Mouse (Mus musculus) mature B cell (primary cell): ENCODE data around the gene Col23a1.

Source experiments
- in situ Hi-C: fragments of 300-500 bp; cut with MboI; formaldehyde crosslinking; loops from 2 replicates; pipeline ENCODE4 v1.14.3; 2019

The Col23a1 gene

GRCm38 (mm10) chr11:51482251-51482650 lies 192.5 kb downstream of the Col23a1 start:
- in situ Hi-C loops: no loop called here

GRCm38 (mm10) chr11:51485051-51485521 lies 195.4 kb downstream of the Col23a1 start:
- in situ Hi-C loops: no loop called here

- in situ Hi-C loops: no loop called here
Observed at GRCm38 (mm10) chr11:51485775-51486464, 196.2 kb downstream of the Col23a1 start.

GRCm38 (mm10) chr11:51488813-51489212 lies 199.1 kb downstream of the Col23a1 start:
- in situ Hi-C loops: no loop called here

GRCm38 (mm10) chr11:51493421-51493820 lies 203.7 kb downstream of the Col23a1 start:
- in situ Hi-C loops: no loop called here

- in situ Hi-C loops: no loop called here
Observed at GRCm38 (mm10) chr11:51494178-51494577, 204.5 kb downstream of the Col23a1 start.

- in situ Hi-C loops: loop anchor here (25.0 kb wide), 1 partner anchor 987 kb away; no protein-coding TSS in a partner anchor
Observed at GRCm38 (mm10) chr11:51499776-51500175, 210.1 kb downstream of the Col23a1 start.

GRCm38 (mm10) chr11:51502431-51502851 lies 212.7 kb downstream of the Col23a1 start:
- in situ Hi-C loops: loop anchor here (25.0 kb wide), 1 partner anchor 990 kb away; no protein-coding TSS in a partner anchor

- in situ Hi-C loops: loop anchor here (25.0 kb wide), 1 partner anchor 993 kb away; no protein-coding TSS in a partner anchor
Observed at GRCm38 (mm10) chr11:51504946-51505345, 215.2 kb downstream of the Col23a1 start.

GRCm38 (mm10) chr11:51508053-51508452 lies 218.3 kb downstream of the Col23a1 start:
- in situ Hi-C loops: loop anchor here (25.0 kb wide), 1 partner anchor 996 kb away; no protein-coding TSS in a partner anchor

GRCm38 (mm10) chr11:51509211-51509610 lies 219.5 kb downstream of the Col23a1 start:
- in situ Hi-C loops: loop anchor here (25.0 kb wide), 1 partner anchor 997 kb away; no protein-coding TSS in a partner anchor

- in situ Hi-C loops: loop anchor here (25.0 kb wide), 1 partner anchor 1001 kb away; no protein-coding TSS in a partner anchor
Observed at GRCm38 (mm10) chr11:51513019-51513418, 223.3 kb downstream of the Col23a1 start.

GRCm38 (mm10) chr11:51515346-51515745 lies 225.6 kb downstream of the Col23a1 start:
- in situ Hi-C loops: loop anchor here (25.0 kb wide), 1 partner anchor 1003 kb away; no protein-coding TSS in a partner anchor

- in situ Hi-C loops: loop anchor here (25.0 kb wide), 1 partner anchor 1006 kb away; no protein-coding TSS in a partner anchor
Observed at GRCm38 (mm10) chr11:51518100-51518499, 228.4 kb downstream of the Col23a1 start.

GRCm38 (mm10) chr11:51518585-51518984 lies 228.9 kb downstream of the Col23a1 start:
- in situ Hi-C loops: loop anchor here (25.0 kb wide), 1 partner anchor 1006 kb away; no protein-coding TSS in a partner anchor

- in situ Hi-C loops: loop anchor here (25.0 kb wide), 1 partner anchor 1009 kb away; no protein-coding TSS in a partner anchor
Observed at GRCm38 (mm10) chr11:51521440-51521839, 231.7 kb downstream of the Col23a1 start.

- in situ Hi-C loops: loop anchor here (25.0 kb wide), 1 partner anchor 1011 kb away; no protein-coding TSS in a partner anchor
Observed at GRCm38 (mm10) chr11:51523215-51523614, 233.5 kb downstream of the Col23a1 start.

- in situ Hi-C loops: loop anchor here (25.0 kb wide), 1 partner anchor 1011 kb away; no protein-coding TSS in a partner anchor
Observed at GRCm38 (mm10) chr11:51523625-51524024, 233.9 kb downstream of the Col23a1 start.

GRCm38 (mm10) chr11:51526631-51527161 lies 237.0 kb downstream of the Col23a1 start:
- in situ Hi-C loops: loop anchor here (25.0 kb wide), 1 partner anchor 239 kb away; the partner anchor contains the start of gene Col23a1

- in situ Hi-C loops: loop anchor here (25.0 kb wide), 1 partner anchor 246 kb away; the partner anchor contains the start of gene Col23a1
Observed at GRCm38 (mm10) chr11:51533128-51533533, 243.4 kb downstream of the Col23a1 start.

GRCm38 (mm10) chr11:51534314-51534713 lies 244.6 kb downstream of the Col23a1 start:
- in situ Hi-C loops: loop anchor here (25.0 kb wide), 1 partner anchor 247 kb away; the partner anchor contains the start of gene Col23a1

- in situ Hi-C loops: loop anchor here (25.0 kb wide), 1 partner anchor 251 kb away; the partner anchor contains the start of gene Col23a1
Observed at GRCm38 (mm10) chr11:51538388-51538787, 248.7 kb downstream of the Col23a1 start.
